Mouse (Mus musculus) monocyte, adult 5-6 weeks (primary cell): ENCODE measurements around the gene Kcng3. TPM values are rescaled to one million over a fixed set of nuclear protein-coding genes. Genes with fewer than 3 reads are reported as not detected.

Experiments
- total RNA-seq: library from RNA; stranded (forward); fragments of 200-1000, 200-491, 200-594 nt; gene quantifications from 3 replicates; pipeline ENCODE4 v1.2.3, GENCODE M21; 2017

Gene Kcng3
- total RNA-seq, 1 experiment from 2014 or later: not detected

Other genes starting within 250 kb of the Kcng3 start
- 273 to 460 TPM (median 440 TPM) in 3 replicates for gene Cox7a2l, start 114.6 kb downstream of the Kcng3 start, total RNA-seq
- 75.1 to 131 TPM (median 76.5 TPM) in 3 replicates for gene Mta3, start 74.3 kb upstream of the Kcng3 start, total RNA-seq
- 60.0 to 68.3 TPM (median 64.2 TPM) in 3 replicates for gene Haao, start 216.1 kb upstream of the Kcng3 start, total RNA-seq